Mouse (Mus musculus) CH12.LX (cell line): Measurements from ENCODE around the gene Rpn2.

Experiments used
- MYC ChIP-seq: IDR thresholded peaks from 2 replicates; pipeline ENCODE4 v1.6.1; 2011; ENCODE audit warnings: low read depth, mild to moderate bottlenecking, improper control_type of control experiment, low read length
- POLR2A ChIP-seq: IDR thresholded peaks from 2 replicates; pipeline ENCODE4 v1.6.1; 2011; ENCODE audit warnings: low read depth, mild to moderate bottlenecking, improper control_type of control experiment, low read length
- RCOR1 ChIP-seq: conservative IDR thresholded peaks from 2 replicates; pipeline ENCODE4 v1.6.1; 2012; ENCODE audit warnings: low read depth, mild to moderate bottlenecking, inconsistent platforms, low read length, improper control_type of control experiment
- TCF12 ChIP-seq: IDR thresholded peaks from 2 replicates; pipeline ENCODE4 v1.6.1; 2014; ENCODE audit warnings: low read depth, mild to moderate bottlenecking, inconsistent platforms, low read length, improper control_type of control experiment

DNA sequence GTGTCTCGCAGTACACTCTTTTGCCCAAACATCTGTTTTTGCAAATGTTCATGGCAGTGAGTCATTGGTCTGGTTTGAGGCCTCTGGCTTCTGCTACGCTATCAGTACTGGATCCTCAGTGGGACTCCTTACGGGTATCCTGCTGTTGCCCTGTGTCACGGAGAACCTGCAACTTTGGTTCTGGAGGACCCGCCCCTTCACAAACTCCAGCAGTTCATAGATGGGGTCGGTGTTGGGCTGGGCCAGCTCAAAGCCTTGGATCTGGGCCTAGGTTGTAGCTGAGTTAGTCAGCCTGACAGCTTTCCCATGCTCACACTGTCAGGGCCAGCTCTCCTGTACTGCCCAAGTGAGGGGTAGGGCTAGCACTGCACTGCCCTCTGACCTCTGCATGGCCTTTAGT, 21.2 kb downstream of the Rpn2 start:
- no peak for TF ChIP-seq MYC
- TF ChIP-seq RCOR1 = no peak
- TF ChIP-seq POLR2A = no peak
- no peak for TF ChIP-seq TCF12
